Mouse (Mus musculus): ENCODE results near the gene Gm12888. TPM values are rescaled to one million over a fixed set of nuclear protein-coding genes. Genes with fewer than 3 reads are reported as not detected.
"Not testable (repeated sequence)": the region's sequence is repeated elsewhere in the genome, so short reads cannot be mapped to it uniquely, and the experiment has no call there.

Gm12888 gene
- not detected in 2 replicates for polyA plus RNA-seq (2015; fragmentation: Nextera tagmentation; extraction: Ambion mirVana)

GRCm38 (mm10) chr4:121324817-121325216 lies at the start of gene Gm12888:
TSS of gene Gm12888 (minus strand) at chr4:121324917.
- not testable (repeated sequence) for H3K9ac ChIP-seq (ENCODE audit: low read length); H3K4me3 ChIP-seq (ENCODE audit: low read length); H3K4me1 ChIP-seq (replicated peaks; ENCODE audit: control insufficient read depth, insufficient read depth, low read length); ATAC-seq (ENCODE audit: low read depth); H3K4me2 ChIP-seq (ENCODE audit: low read depth, low read length); H3K27me3 ChIP-seq (ENCODE audit: control insufficient read depth, insufficient read depth, low read depth, low read length); H3K27ac ChIP-seq (ENCODE audit: low read length); H3K9me3 ChIP-seq (ENCODE audit: control insufficient read depth, low read length); H3K36me3 ChIP-seq (ENCODE audit: control insufficient read depth, insufficient read depth, low read length)
- WGBS: 58% methylated on average over 3 of the region's 5 CpGs

Other genes starting within 250 kb of the Gm12888 start
- 37.9 and 39.8 TPM in 2 replicates for gene Zmpste24, start 226.7 kb downstream of the Gm12888 start, polyA plus RNA-seq (2015; fragmentation: Nextera tagmentation; extraction: Ambion mirVana)
- not detected in 2 replicates for gene Tmco2, start 215.7 kb downstream of the Gm12888 start, polyA plus RNA-seq (2015; fragmentation: Nextera tagmentation; extraction: Ambion mirVana)
- 20.5 and 24.3 TPM in 2 replicates for gene Rlf, start 109.8 kb downstream of the Gm12888 start, polyA plus RNA-seq (2015; fragmentation: Nextera tagmentation; extraction: Ambion mirVana)
- not detected in 2 replicates for gene Gm12886, start 98.2 kb upstream of the Gm12888 start, polyA plus RNA-seq (2015; fragmentation: Nextera tagmentation; extraction: Ambion mirVana)

Measured in lung, embryonic 16.5 days (tissue).